In the genomic region with DNA sequence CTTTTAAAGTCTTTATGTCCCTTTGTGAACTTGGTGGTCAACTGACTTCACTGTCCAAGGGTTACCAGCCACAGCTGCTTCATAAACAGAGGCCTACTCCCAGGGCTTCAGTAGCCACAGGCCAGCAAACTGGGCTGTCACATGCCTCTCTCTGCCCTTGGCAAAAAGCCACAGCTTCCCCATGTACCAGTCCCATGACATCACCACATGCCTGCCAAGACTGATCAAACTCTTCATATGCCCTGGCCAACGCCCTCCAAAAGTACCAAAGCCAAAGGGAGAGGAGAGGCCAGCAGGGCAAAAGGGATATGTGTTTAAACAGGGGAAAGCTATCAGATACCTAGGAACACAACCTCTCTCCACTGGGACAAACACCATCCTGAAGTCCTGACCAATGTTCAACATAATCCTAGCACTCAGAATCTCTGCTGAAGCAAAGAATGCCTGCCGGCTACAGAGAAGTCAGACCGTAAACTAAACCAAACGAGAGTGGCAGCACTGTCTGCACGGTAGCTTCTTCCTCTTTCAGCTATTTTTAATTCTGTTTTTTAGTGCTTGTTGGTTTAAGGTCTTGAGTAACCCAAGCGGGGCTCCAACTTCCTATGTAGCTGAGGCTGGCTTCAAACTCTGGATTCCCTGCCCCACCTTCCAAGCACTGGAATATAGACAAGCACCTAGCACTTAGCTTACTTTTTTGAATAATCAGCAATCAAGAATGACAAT, we compare ENCODE assay signal across 8 mouse cellular contexts. TPM values are rescaled to one million over a fixed set of nuclear protein-coding genes. Genes with fewer than 3 reads are reported as not detected.
DNase-seq lines count a peak whose midpoint lies in the region; ATAC-seq and TF ChIP-seq lines count a peak whose summit lies in the region.

No protein-coding gene starts in this region.

- 40% methylated on average over 6 of the region's 6 CpGs for WGBS in kidney, adult 2 months
- whole genome bisulfite sequencing in kidney, embryonic 14.5 days = 78% methylated on average over 6 of the region's 6 CpGs
- WGBS in intestine, postnatal 0 days = 55% methylated on average over 6 of the region's 6 CpGs
- 19% methylated on average over 6 of the region's 6 CpGs for WGBS in liver, postnatal 0 days (ENCODE audit: insufficient replicate concordance)
- WGBS in hindbrain, embryonic 14.5 days = 86% methylated on average over 6 of the region's 6 CpGs

- peaks cover 21% of the 10 kb centered on the region for H3K4me1 ChIP-seq in kidney, adult 2 months (ENCODE audit: control insufficient read depth, insufficient read depth, low read length)
- H3K4me1 ChIP-seq in kidney, embryonic 14.5 days (ENCODE audit: control insufficient read depth, insufficient read depth, low read length) = peaks cover 10% of the 10 kb centered on the region
- peaks cover 3% of the 10 kb centered on the region for H3K4me1 ChIP-seq in embryonic fibroblast, embryonic 13.5 days (ENCODE audit: control insufficient read depth, insufficient read depth, low read length)
- H3K4me1 ChIP-seq in intestine, postnatal 0 days (replicated peaks; ENCODE audit: control insufficient read depth, insufficient read depth, low read length) = peaks cover 5% of the 10 kb centered on the region
- peaks cover 60% of the 10 kb centered on the region for H3K4me1 ChIP-seq in liver, postnatal 0 days (ENCODE audit: insufficient read depth)
- H3K4me1 ChIP-seq in hindbrain, embryonic 14.5 days (replicated peaks; ENCODE audit: control insufficient read depth, insufficient read depth, low read length) = peaks cover 19% of the 10 kb centered on the region

- peak overlapping the region; percentile 64; the same call in 1 of the 2 replicates for H3K27ac ChIP-seq in kidney, adult 2 months (ENCODE audit: insufficient read depth, low read depth, low read length)
- H3K27ac ChIP-seq in kidney, embryonic 14.5 days (ENCODE audit: low read depth, low read length) = no peak overlapping the region
- H3K27ac ChIP-seq in embryonic fibroblast, embryonic 13.5 days (ENCODE audit: insufficient read depth, low read length) = peak overlapping the region; percentile 9; the same call in 1 of the 2 replicates
- H3K27ac ChIP-seq in intestine, postnatal 0 days (ENCODE audit: low read depth, low read length) = no peak overlapping the region
- H3K27ac ChIP-seq in liver, postnatal 0 days (ENCODE audit: low read depth) = peak overlapping the region; percentile 91
- H3K27ac ChIP-seq in hindbrain, embryonic 14.5 days = no peak overlapping the region

- DNase-seq in kidney, adult 2 months = peak; percentile 93
- peak; percentile 84 for DNase-seq in Muller cell, postnatal 12 days (ENCODE audit: inconsistent ontology term)
- peak; percentile 83 for DNase-seq in liver, postnatal 0 days
- peak; percentile 21 to 64 for DNase-seq in spleen, postnatal 10 days (ENCODE audit: low spot score in 2 of 2)
- no peak for DNase-seq in hindbrain, embryonic 14.5 days (ENCODE audit: low spot score)

- TF ChIP-seq POLR2A in kidney, adult 2 months (IDR thresholded peaks at IDR 0.05; ENCODE audit: low read depth, low read length) = no peak
- TF ChIP-seq POLR2A in embryonic fibroblast, embryonic 13.5 days (IDR thresholded peaks at IDR 0.05; ENCODE audit: low read depth, low read length) = no peak

- H3K27me3 ChIP-seq in kidney, adult 2 months (replicated peaks; ENCODE audit: control insufficient read depth, insufficient read depth, low read length) = no peaks in the 10 kb centered on the region
- H3K27me3 ChIP-seq in kidney, embryonic 14.5 days (ENCODE audit: control insufficient read depth, insufficient read depth, low read length) = no peaks in the 10 kb centered on the region
- H3K27me3 ChIP-seq in intestine, postnatal 0 days (replicated peaks; ENCODE audit: control insufficient read depth, insufficient read depth, low read length) = no peaks in the 10 kb centered on the region
- no peaks in the 10 kb centered on the region for H3K27me3 ChIP-seq in liver, postnatal 0 days (ENCODE audit: insufficient read depth, low read length)
- H3K27me3 ChIP-seq in hindbrain, embryonic 14.5 days (ENCODE audit: control insufficient read depth, insufficient read depth, low read length) = no peaks in the 10 kb centered on the region

- no peak overlapping the region for H3K4me3 ChIP-seq in kidney, adult 2 months (ENCODE audit: insufficient read depth, low read depth, low read length)
- no peak overlapping the region for H3K4me3 ChIP-seq in kidney, embryonic 14.5 days (ENCODE audit: low read length)
- no peak overlapping the region for H3K4me3 ChIP-seq in embryonic fibroblast, embryonic 13.5 days (ENCODE audit: insufficient read depth, low read length)
- no peak overlapping the region for H3K4me3 ChIP-seq in intestine, postnatal 0 days (ENCODE audit: low read depth, low read length)
- H3K4me3 ChIP-seq in liver, postnatal 0 days (ENCODE audit: low read depth, low read length) = no peak overlapping the region
- H3K4me3 ChIP-seq in hindbrain, embryonic 14.5 days (replicated peaks; ENCODE audit: low read length) = no peak overlapping the region

- H3K36me3 ChIP-seq in kidney, adult 2 months (ENCODE audit: control insufficient read depth, insufficient read depth, low read length) = no peaks in the 10 kb centered on the region
- H3K36me3 ChIP-seq in kidney, embryonic 14.5 days (ENCODE audit: control insufficient read depth, insufficient read depth, low read length) = peaks cover 23% of the 10 kb centered on the region
- H3K36me3 ChIP-seq in intestine, postnatal 0 days (ENCODE audit: control insufficient read depth, insufficient read depth) = peaks cover 23% of the 10 kb centered on the region
- peaks cover 24% of the 10 kb centered on the region for H3K36me3 ChIP-seq in liver, postnatal 0 days (replicated peaks; ENCODE audit: insufficient read depth, low read length)
- H3K36me3 ChIP-seq in hindbrain, embryonic 14.5 days (replicated peaks; ENCODE audit: control insufficient read depth, insufficient read depth) = peaks cover 27% of the 10 kb centered on the region

- H3K9ac ChIP-seq in kidney, embryonic 14.5 days (ENCODE audit: low read depth, low read length) = no peak overlapping the region
- H3K9ac ChIP-seq in intestine, postnatal 0 days (ENCODE audit: low read depth, low read length) = no peak overlapping the region
- H3K9ac ChIP-seq in liver, postnatal 0 days (replicated peaks) = peak overlapping the region; percentile 53
- H3K9ac ChIP-seq in hindbrain, embryonic 14.5 days = no peak overlapping the region

- TF ChIP-seq CTCF in kidney, adult 2 months (conservative IDR thresholded peaks at IDR 0.05; ENCODE audit: insufficient read depth, insufficient read length, low read depth, low read length) = no peak
- no peak for TF ChIP-seq CTCF in embryonic fibroblast, embryonic 13.5 days (IDR thresholded peaks at IDR 0.05; ENCODE audit: borderline replicate concordance, insufficient read depth, low read length)
- no peak for TF ChIP-seq CTCF in intestine, postnatal 0 days (IDR thresholded peaks at IDR 0.05; ENCODE audit: low read depth)
- TF ChIP-seq CTCF in liver, postnatal 0 days (IDR thresholded peaks at IDR 0.05; ENCODE audit: low read depth) = no peak

- H3K4me2 ChIP-seq in kidney, embryonic 14.5 days (replicated peaks; ENCODE audit: low read depth, low read length) = no peak overlapping the region
- no peak overlapping the region for H3K4me2 ChIP-seq in intestine, postnatal 0 days (replicated peaks; ENCODE audit: low read depth)
- peak overlapping the region; percentile 49 for H3K4me2 ChIP-seq in liver, postnatal 0 days (ENCODE audit: low read depth, low read length)
- H3K4me2 ChIP-seq in hindbrain, embryonic 14.5 days (replicated peaks) = no peak overlapping the region

- no peaks in the 10 kb centered on the region for H3K9me3 ChIP-seq in kidney, embryonic 14.5 days (ENCODE audit: control insufficient read depth, low read length)
- H3K9me3 ChIP-seq in intestine, postnatal 0 days (ENCODE audit: control insufficient read depth) = no peaks in the 10 kb centered on the region
- no peaks in the 10 kb centered on the region for H3K9me3 ChIP-seq in liver, postnatal 0 days (ENCODE audit: low read length)
- H3K9me3 ChIP-seq in hindbrain, embryonic 14.5 days (ENCODE audit: control insufficient read depth, low read length) = no peaks in the 10 kb centered on the region

- ATAC-seq in kidney, embryonic 14.5 days (ENCODE audit: low FRiP score, low TSS enrichment) = no peak
- peak; percentile 51; the same call in 1 of the 2 replicates for ATAC-seq in intestine, postnatal 0 days
- peak; percentile 93 for ATAC-seq in liver, postnatal 0 days
- ATAC-seq in hindbrain, embryonic 14.5 days (ENCODE audit: low FRiP score) = no peak

- 0 out of 2 replicates have a peak, but pooled peaks have one; percentile 42 for TF ChIP-seq EP300 in liver, postnatal 0 days (IDR thresholded peaks at IDR 0.05; ENCODE audit: low read depth)

RNA-seq across cellular contexts. Expression of gene Glt1d1, which starts 21.1 kb away (rescaled TPM):
- 2.5 and 2.6 TPM in 2 replicates for polyA plus RNA-seq in kidney, adult 2 months (2012; rRNA removed)
- 0.90 and 1.3 TPM in 2 replicates for polyA plus RNA-seq in kidney, embryonic 14.5 days (2014; fragmentation: Nextera tagmentation; extraction: Ambion mirVana)
- polyA plus RNA-seq in embryonic fibroblast, embryonic 13.5 days (2011; ENCODE audit: insufficient read length, low read depth, missing spikeins) = 0.51 TPM in 1 of 2 replicates, not detected in the other
- polyA plus RNA-seq in intestine, postnatal 0 days (2015; fragmentation: Nextera tagmentation; extraction: Ambion mirVana) = 0.04 TPM in 1 of 2 replicates, not detected in the other
- polyA plus RNA-seq in liver, postnatal 0 days (2015; fragmentation: Nextera tagmentation; extraction: Ambion mirVana) = 2.6 and 2.9 TPM in 2 replicates
- polyA plus RNA-seq in hindbrain, embryonic 14.5 days (2014; fragmentation: Nextera tagmentation; extraction: Ambion mirVana) = 1.3 and 1.7 TPM in 2 replicates

RNA-seq across cellular contexts. Expression of gene Slc15a4, which starts 21.7 kb away (rescaled TPM):
- polyA plus RNA-seq in kidney, adult 2 months (2012; rRNA removed) = 20.6 and 21.0 TPM in 2 replicates
- polyA plus RNA-seq in kidney, embryonic 14.5 days (2014; fragmentation: Nextera tagmentation; extraction: Ambion mirVana) = 14.2 and 22.7 TPM in 2 replicates
- polyA plus RNA-seq in embryonic fibroblast, embryonic 13.5 days (2011; ENCODE audit: insufficient read length, low read depth, missing spikeins) = 18.7 and 19.4 TPM in 2 replicates
- polyA plus RNA-seq in intestine, postnatal 0 days (2015; fragmentation: Nextera tagmentation; extraction: Ambion mirVana) = 6.9 and 8.6 TPM in 2 replicates
- polyA plus RNA-seq in liver, postnatal 0 days (2015; fragmentation: Nextera tagmentation; extraction: Ambion mirVana) = 10.4 and 11.3 TPM in 2 replicates
- polyA plus RNA-seq in hindbrain, embryonic 14.5 days (2014; fragmentation: Nextera tagmentation; extraction: Ambion mirVana) = 22.2 and 34.7 TPM in 2 replicates

Comparison
In these comparisons a context has a peak if more than half of its experiments do, and no peak if none do; other contexts are left out.
1. H3K27ac ChIP-seq: peak in kidney, adult 2 months (single experiment), embryonic fibroblast, embryonic 13.5 days (single experiment) and liver, postnatal 0 days (single experiment); none in kidney, embryonic 14.5 days (single experiment), intestine, postnatal 0 days (single experiment) and hindbrain, embryonic 14.5 days (single experiment).
2. ATAC-seq: peak in intestine, postnatal 0 days (single experiment) and liver, postnatal 0 days (single experiment); none in kidney, embryonic 14.5 days (single experiment) and hindbrain, embryonic 14.5 days (single experiment).